Mouse (Mus musculus) megakaryocyte, embryonic 14.5 days (primary cell): ENCODE data around the gene Ripor2. TPM values are rescaled to one million over a fixed set of nuclear protein-coding genes. Genes with fewer than 3 reads are reported as not detected.
A peak's percentile ranks its signal among the peaks of the same experiment; 100 is the strongest.

Experiments used
- H3K27me3 ChIP-seq: replicated peaks from 2 replicates; pipeline ENCODE3; 2012; ENCODE audit warnings: inconsistent platforms
- H3K36me3 ChIP-seq: replicated peaks from 2 replicates; pipeline ENCODE3; 2012; ENCODE audit warnings: low read length, inconsistent platforms, mixed read lengths
- H3K4me1 ChIP-seq: 2 replicates; pipeline ENCODE4 v1.6.1; 2012; ENCODE audit warnings: inconsistent platforms
- H3K4me3 ChIP-seq: replicated peaks from 2 replicates; pipeline ENCODE3; 2012; ENCODE audit warnings: moderate library complexity, mild to moderate bottlenecking, inconsistent platforms
- H3K9me3 ChIP-seq: 2 replicates; pipeline ENCODE4 v1.6.1; 2012; ENCODE audit warnings: inconsistent platforms
- FLI1 ChIP-seq: IDR thresholded peaks from 2 replicates; pipeline ENCODE4 v1.6.1; 2012; ENCODE audit warnings: low read length, inconsistent platforms, mixed read lengths
- GATA1 ChIP-seq: IDR thresholded peaks from 3 replicates; pipeline ENCODE4 v1.6.1; 2012; ENCODE audit warnings: mixed read lengths, low read length, inconsistent platforms, borderline replicate concordance
- polyA plus RNA-seq: library from polyadenylated mRNA; stranded (reverse); fragments of >175 nt; gene quantifications from 2 replicates; pipeline ENCODE4 v1.2.3, GENCODE M21; 2012; ENCODE audit warnings: low replicate concordance; ENCODE audit not compliant: insufficient read depth

Gene Ripor2
- polyA plus RNA-seq, 1 experiment = 12.6 TPM

DNA sequence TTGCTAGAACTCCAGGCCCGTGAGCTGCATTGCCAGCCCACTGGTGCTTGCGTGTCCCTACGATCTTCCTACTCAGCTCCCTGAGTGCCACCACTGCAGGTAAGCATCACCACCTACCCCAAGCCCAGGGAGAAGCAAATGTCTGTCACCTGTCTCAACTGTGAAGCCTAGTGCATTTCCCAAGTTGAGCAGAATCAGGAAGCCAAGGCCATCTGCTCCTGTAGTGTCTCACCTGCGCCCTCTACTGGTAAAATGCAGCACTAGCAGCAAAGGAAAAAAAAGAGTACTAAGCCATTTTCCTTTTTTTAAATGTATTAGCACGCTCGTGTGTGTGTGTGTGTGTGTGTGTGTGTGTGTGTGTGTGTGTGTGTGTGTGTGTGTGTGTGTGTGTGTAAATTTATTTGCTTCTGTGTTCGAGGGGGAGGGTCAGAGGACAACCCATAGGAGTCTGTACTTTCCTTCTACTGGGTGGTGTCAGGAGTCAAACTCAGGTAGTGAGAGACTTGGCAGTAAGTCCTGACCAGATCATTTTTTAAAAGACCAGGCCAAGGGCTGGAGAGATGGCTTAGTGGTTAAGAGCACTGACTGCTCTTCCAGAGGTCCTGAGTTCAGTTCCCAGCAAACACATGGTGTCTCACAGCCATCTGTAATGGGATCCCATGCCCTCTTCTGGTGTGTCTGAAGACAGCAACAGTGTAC is 194.3 kb downstream of the Ripor2 start:
- H3K4me1 ChIP-seq = peaks cover 27% of the 10 kb centered on the region
- H3K4me3 ChIP-seq = peak overlapping the region; percentile 46
- H3K36me3 ChIP-seq = no peaks in the 10 kb centered on the region
- peaks cover 13% of the 10 kb centered on the region for H3K27me3 ChIP-seq
- no peaks in the 10 kb centered on the region for H3K9me3 ChIP-seq
- TF ChIP-seq FLI1 (no peak), GATA1 (no peak)

DNA sequence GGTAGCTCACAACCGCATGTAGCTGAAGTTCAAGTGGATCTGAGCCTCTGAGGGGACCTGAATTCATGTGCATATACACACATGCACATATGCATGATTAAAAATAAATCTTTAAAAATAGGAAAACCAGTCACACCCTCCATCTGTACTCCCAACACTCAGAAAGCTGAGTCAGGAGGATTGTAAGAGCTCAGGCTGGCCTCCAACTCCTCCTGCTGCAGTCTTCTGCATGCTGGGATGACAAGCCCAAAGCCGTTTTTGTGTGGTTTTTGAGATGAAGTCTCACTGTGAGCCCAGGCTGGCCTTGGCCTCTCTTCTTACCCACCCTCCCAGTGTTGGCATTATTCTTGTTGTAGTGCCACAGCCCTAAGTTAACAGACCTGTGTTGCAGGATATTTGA is 196.0 kb downstream of the Ripor2 start:
- TF ChIP-seq FLI1 (no peak), GATA1 (no peak)
- H3K36me3 ChIP-seq = no peaks in the 10 kb centered on the region
- peaks cover 20% of the 10 kb centered on the region for H3K27me3 ChIP-seq
- no peaks in the 10 kb centered on the region for H3K9me3 ChIP-seq
- no peak overlapping the region for H3K4me3 ChIP-seq
- peaks cover 31% of the 10 kb centered on the region for H3K4me1 ChIP-seq

DNA sequence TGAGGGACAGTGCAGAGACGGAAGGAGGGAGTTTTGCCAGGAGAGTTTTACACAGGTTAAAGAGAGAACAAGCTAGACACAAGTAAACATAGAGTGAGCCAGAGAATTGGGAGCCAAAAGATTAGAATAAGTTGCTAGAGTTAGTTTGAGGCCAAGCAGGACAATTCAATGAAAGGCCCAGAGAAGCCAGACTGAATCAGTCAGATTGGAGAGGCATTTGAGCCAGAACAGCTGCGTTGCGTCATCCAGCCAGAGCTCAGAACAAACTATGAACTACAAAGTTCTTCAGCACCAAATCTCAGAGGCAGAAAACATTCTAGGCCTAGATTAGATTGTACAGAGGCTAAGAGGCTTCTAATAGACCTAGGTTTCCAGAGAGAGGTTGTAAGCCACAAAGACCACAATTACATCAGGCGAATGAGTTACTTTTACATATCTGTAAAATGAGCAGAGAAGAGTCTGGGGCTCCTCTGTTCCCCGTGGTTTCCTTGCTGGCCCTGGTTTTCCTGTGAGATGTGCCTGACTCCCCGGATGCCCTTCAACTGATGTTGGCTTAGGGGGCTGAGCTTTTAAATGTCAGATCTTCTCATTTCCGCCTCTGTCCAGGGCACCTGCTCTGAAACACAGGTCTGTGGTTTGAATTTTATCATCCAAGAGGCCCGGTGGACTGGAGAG is 196.9 kb downstream of the Ripor2 start:
- no peak overlapping the region for H3K4me3 ChIP-seq
- no peaks in the 10 kb centered on the region for H3K36me3 ChIP-seq
- peaks cover 21% of the 10 kb centered on the region for H3K27me3 ChIP-seq
- H3K4me1 ChIP-seq = peaks cover 31% of the 10 kb centered on the region
- no peaks in the 10 kb centered on the region for H3K9me3 ChIP-seq
- TF ChIP-seq GATA1 (no peak), FLI1 (no peak)

DNA sequence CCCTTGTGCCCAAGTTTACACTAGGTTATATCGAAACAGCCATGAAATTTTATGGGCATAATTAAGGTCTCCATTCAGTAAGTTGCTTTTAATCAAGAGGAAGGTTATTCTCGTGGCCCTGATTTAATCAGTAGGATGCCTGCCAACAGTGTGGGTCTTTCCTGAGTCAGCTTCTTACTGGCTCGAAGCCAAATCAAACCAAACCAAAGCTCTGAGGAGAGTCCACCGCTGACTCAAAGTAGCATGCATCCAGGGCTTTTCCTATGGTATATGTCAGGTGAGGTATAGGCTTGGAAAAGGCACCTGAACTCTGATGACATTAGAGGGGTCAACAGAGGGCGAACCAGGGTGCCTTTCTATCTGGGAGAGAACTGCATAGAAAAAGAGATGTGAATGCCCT is 199.9 kb downstream of the Ripor2 start:
- Histone ChIP-seq H3K36me3 (no peaks in the 10 kb centered on the region), H3K9me3 (peaks cover 4% of the 10 kb centered on the region; the same call in 1 of the 2 replicates), H3K27me3 (peaks cover 40% of the 10 kb centered on the region), H3K4me1 (peaks cover 32% of the 10 kb centered on the region), H3K4me3 (no peak overlapping the region)
- TF ChIP-seq FLI1 (no peak), GATA1 (no peak)

Other genes starting within 250 kb of the Ripor2 start
- gene Armh2, start 159.0 kb downstream of the Ripor2 start, polyA plus RNA-seq = not detected in 2 replicates
- gene Gmnn, start 179.7 kb downstream of the Ripor2 start, polyA plus RNA-seq = 6.3 TPM in 1 of 2 replicates, not detected in the other
- 32.0 and 48.1 TPM in 2 replicates for gene BC005537, start 219.5 kb downstream of the Ripor2 start, polyA plus RNA-seq
- gene Acot13, start 249.4 kb downstream of the Ripor2 start, polyA plus RNA-seq = 19.1 and 40.5 TPM in 2 replicates
- gene Tdp2, start 249.5 kb downstream of the Ripor2 start, polyA plus RNA-seq = 5.8 and 20.5 TPM in 2 replicates